Mouse (Mus musculus): Measurements from ENCODE around the gene Lrp6. TPM values are rescaled to one million over a fixed set of nuclear protein-coding genes. Genes with fewer than 3 reads are reported as not detected.

The Lrp6 gene
- polyA plus RNA-seq (2012; rRNA removed) = 5.8 and 6.7 TPM in 2 replicates

GRCm38 (mm10) chr6:134566818-134567485 lies at the start of gene Lrp6:
TSS of gene Lrp6 (minus strand) at chr6:134566965.

Other genes with a start within 250 kb of the Lrp6 start
- gene Bcl2l14, start 170.6 kb downstream of the Lrp6 start, polyA plus RNA-seq (2012; rRNA removed) = 0.01 and 0.02 TPM in 2 replicates
- 0.48 and 0.71 TPM in 2 replicates for gene Mansc1, start 65.5 kb upstream of the Lrp6 start, polyA plus RNA-seq (2012; rRNA removed)
- gene Borcs5, start 72.5 kb upstream of the Lrp6 start, polyA plus RNA-seq (2012; rRNA removed) = 4.6 and 5.5 TPM in 2 replicates
- 4.1 and 4.4 TPM in 2 replicates for gene Dusp16, start 225.7 kb upstream of the Lrp6 start, polyA plus RNA-seq (2012; rRNA removed)

All from liver, embryonic 14 days (tissue).